Mouse (Mus musculus): ENCODE measurements at regions not wholly inside any gene's neighbourhood (a gene's known extent, or its start where the extent isn't known, plus 50 kb on each side); places are given as distances from the start of the nearest gene placed in this dataset.
"Not testable (repeated sequence)": the region's sequence is repeated elsewhere in the genome, so short reads cannot be mapped to it uniquely, and the experiment has no call there.

GRCm38 (mm10) chr13:5920422-5920821 lies 59.1 kb downstream of the Klf6 start:
- no peak overlapping the region for H3K27ac ChIP-seq (ENCODE audit: low read depth)
- no peaks in the 10 kb centered on the region for H3K27me3 ChIP-seq (ENCODE audit: insufficient read depth, low read length)
- no peaks in the 10 kb centered on the region for H3K36me3 ChIP-seq (ENCODE audit: insufficient read depth)
- no peak for DNase-seq
- 70% methylated on average over 3 of the region's 3 CpGs for WGBS
- H3K4me3 ChIP-seq (ENCODE audit: low read depth, low read length): no peak overlapping the region
- H3K4me1 ChIP-seq (ENCODE audit: insufficient read depth): no peaks in the 10 kb centered on the region
- no peak for ATAC-seq (ENCODE audit: insufficient read depth)
- no peak for TF ChIP-seq CTCF (IDR thresholded peaks at IDR 0.05; ENCODE audit: low read depth)
- no peak overlapping the region for H3K4me2 ChIP-seq
- H3K9me3 ChIP-seq (ENCODE audit: low read depth, low read length): no peaks in the 10 kb centered on the region
- no peak overlapping the region for H3K9ac ChIP-seq

- TF ChIP-seq CTCF (IDR thresholded peaks at IDR 0.05; ENCODE audit: low read depth): no peak
- no peaks in the 10 kb centered on the region for H3K4me1 ChIP-seq (ENCODE audit: insufficient read depth)
- H3K9ac ChIP-seq: no peak overlapping the region
- no peak overlapping the region for H3K4me2 ChIP-seq
- 83% methylated on average over 2 of the region's 2 CpGs for WGBS
- ATAC-seq (ENCODE audit: insufficient read depth) (no peak), DNase-seq (no peak)
- H3K36me3 ChIP-seq (ENCODE audit: insufficient read depth): no peaks in the 10 kb centered on the region
- no peak overlapping the region for H3K27ac ChIP-seq (ENCODE audit: low read depth)
- H3K27me3 ChIP-seq (ENCODE audit: insufficient read depth, low read length): no peaks in the 10 kb centered on the region
- H3K9me3 ChIP-seq (ENCODE audit: low read depth, low read length): no peaks in the 10 kb centered on the region
- no peak overlapping the region for H3K4me3 ChIP-seq (ENCODE audit: low read depth, low read length)
Observed at GRCm38 (mm10) chr13:5931433-5931832, 70.2 kb downstream of the Klf6 start.

- ATAC-seq (ENCODE audit: insufficient read depth): no peak
- H3K27me3 ChIP-seq (ENCODE audit: insufficient read depth, low read length): no peaks in the 10 kb centered on the region
- no peaks in the 10 kb centered on the region for H3K36me3 ChIP-seq (ENCODE audit: insufficient read depth)
- no peak overlapping the region for H3K4me2 ChIP-seq
- no peaks in the 10 kb centered on the region for H3K9me3 ChIP-seq (ENCODE audit: low read depth, low read length)
- WGBS: 78% methylated on average over 2 of the region's 2 CpGs
- H3K4me1 ChIP-seq (ENCODE audit: insufficient read depth): no peaks in the 10 kb centered on the region
- no peak overlapping the region for H3K4me3 ChIP-seq (ENCODE audit: low read depth, low read length)
- no peak for TF ChIP-seq CTCF (IDR thresholded peaks at IDR 0.05; ENCODE audit: low read depth)
- H3K27ac ChIP-seq (ENCODE audit: low read depth): no peak overlapping the region
- no peak overlapping the region for H3K9ac ChIP-seq
- DNase-seq: peak; percentile 6
Observed at GRCm38 (mm10) chr13:5937436-5937835, 76.2 kb downstream of the Klf6 start.

- 77% methylated on average over 4 of the region's 4 CpGs for WGBS
- DNase-seq (no peak), ATAC-seq (ENCODE audit: insufficient read depth) (no peak)
- H3K27ac ChIP-seq (ENCODE audit: low read depth): no peak overlapping the region
- H3K9ac ChIP-seq: no peak overlapping the region
- H3K4me3 ChIP-seq (ENCODE audit: low read depth, low read length): no peak overlapping the region
- no peaks in the 10 kb centered on the region for H3K9me3 ChIP-seq (ENCODE audit: low read depth, low read length)
- H3K4me2 ChIP-seq: no peak overlapping the region
- H3K4me1 ChIP-seq (ENCODE audit: insufficient read depth): no peaks in the 10 kb centered on the region
- no peaks in the 10 kb centered on the region for H3K27me3 ChIP-seq (ENCODE audit: insufficient read depth, low read length)
- no peak for TF ChIP-seq CTCF (IDR thresholded peaks at IDR 0.05; ENCODE audit: low read depth)
- no peaks in the 10 kb centered on the region for H3K36me3 ChIP-seq (ENCODE audit: insufficient read depth)
Observed at GRCm38 (mm10) chr13:5937970-5938369, 76.7 kb downstream of the Klf6 start.

- Histone ChIP-seq H3K4me1 (ENCODE audit: insufficient read depth) (no peaks in the 10 kb centered on the region), H3K36me3 (ENCODE audit: insufficient read depth) (no peaks in the 10 kb centered on the region), H3K9me3 (ENCODE audit: low read depth, low read length) (no peaks in the 10 kb centered on the region), H3K27ac (ENCODE audit: low read depth) (no peak overlapping the region), H3K9ac (no peak overlapping the region), H3K4me2 (no peak overlapping the region), H3K27me3 (ENCODE audit: insufficient read depth, low read length) (no peaks in the 10 kb centered on the region), H3K4me3 (ENCODE audit: low read depth, low read length) (no peak overlapping the region)
- no peak for TF ChIP-seq CTCF (IDR thresholded peaks at IDR 0.05; ENCODE audit: low read depth)
- WGBS: 65% methylated on average over 3 of the region's 3 CpGs
- DNase-seq: peak; percentile 14
- no peak for ATAC-seq (ENCODE audit: insufficient read depth)
Observed at GRCm38 (mm10) chr13:5939368-5939767, 78.1 kb downstream of the Klf6 start.

GRCm38 (mm10) chr13:5952863-5953262 lies 91.6 kb downstream of the Klf6 start:
- TF ChIP-seq CTCF (IDR thresholded peaks at IDR 0.05; ENCODE audit: low read depth): no peak
- DNase-seq (no peak), ATAC-seq (ENCODE audit: insufficient read depth) (no peak)
- Histone ChIP-seq H3K4me3 (ENCODE audit: low read depth, low read length) (no peak overlapping the region), H3K27me3 (ENCODE audit: insufficient read depth, low read length) (no peaks in the 10 kb centered on the region), H3K4me2 (no peak overlapping the region), H3K4me1 (ENCODE audit: insufficient read depth) (no peaks in the 10 kb centered on the region), H3K36me3 (ENCODE audit: insufficient read depth) (no peaks in the 10 kb centered on the region), H3K9ac (no peak overlapping the region), H3K27ac (ENCODE audit: low read depth) (no peak overlapping the region), H3K9me3 (ENCODE audit: low read depth, low read length) (no peaks in the 10 kb centered on the region)
- WGBS: 68% methylated on average over 2 of the region's 2 CpGs

- not testable (repeated sequence) for H3K9me3 ChIP-seq (ENCODE audit: low read depth, low read length); ATAC-seq (ENCODE audit: insufficient read depth); DNase-seq; H3K27ac ChIP-seq (ENCODE audit: low read depth); H3K36me3 ChIP-seq (ENCODE audit: insufficient read depth); H3K27me3 ChIP-seq (ENCODE audit: insufficient read depth, low read length); H3K4me1 ChIP-seq (ENCODE audit: insufficient read depth); H3K9ac ChIP-seq; H3K4me3 ChIP-seq (ENCODE audit: low read depth, low read length); H3K4me2 ChIP-seq
Observed at GRCm38 (mm10) chr13:5955121-5955520, 93.8 kb downstream of the Klf6 start.

GRCm38 (mm10) chr13:5956145-5956544 lies 94.9 kb downstream of the Klf6 start:
- WGBS: 25% methylated on average over 1 of the region's 1 CpGs
- Histone ChIP-seq H3K4me3 (ENCODE audit: low read depth, low read length) (no peak overlapping the region), H3K27ac (ENCODE audit: low read depth) (no peak overlapping the region), H3K36me3 (ENCODE audit: insufficient read depth) (no peaks in the 10 kb centered on the region), H3K4me1 (ENCODE audit: insufficient read depth) (no peaks in the 10 kb centered on the region), H3K9me3 (ENCODE audit: low read depth, low read length) (no peaks in the 10 kb centered on the region), H3K4me2 (no peak overlapping the region), H3K27me3 (ENCODE audit: insufficient read depth, low read length) (no peaks in the 10 kb centered on the region), H3K9ac (no peak overlapping the region)
- no peak for ATAC-seq (ENCODE audit: insufficient read depth)
- TF ChIP-seq CTCF (IDR thresholded peaks at IDR 0.05; ENCODE audit: low read depth): no peak
- DNase-seq: no peak
